Mouse (Mus musculus) myocyte (in vitro differentiated cells): ENCODE results near the gene Olfr832. TPM values are rescaled to one million over a fixed set of nuclear protein-coding genes. Genes with fewer than 3 reads are reported as not detected.
"Not testable (repeated sequence)": the region's sequence is repeated elsewhere in the genome, so short reads cannot be mapped to it uniquely, and the experiment has no call there.

Experiments
- H3K27me3 ChIP-seq: one replicate; pipeline ENCODE4 v1.6.1; 2011; ENCODE audit not compliant: control insufficient read depth, insufficient read depth, insufficient read length
- H3K36me3 ChIP-seq: one replicate; pipeline ENCODE4 v1.6.1; 2011; ENCODE audit not compliant: control insufficient read depth, insufficient read depth
- H3K4me2 ChIP-seq: one replicate; pipeline ENCODE4 v1.6.1; 2011; ENCODE audit warnings: low read depth, control low read depth
- H3K4me3 ChIP-seq: one replicate; pipeline ENCODE4 v1.5.1; 2011; ENCODE audit warnings: mild to moderate bottlenecking, control low read depth, moderate library complexity
- H3K79me2 ChIP-seq: one replicate; pipeline ENCODE4 v1.6.1; 2011; ENCODE audit not compliant: control insufficient read depth, insufficient read depth
- H3ac ChIP-seq: one replicate; pipeline ENCODE4 v1.6.1; 2011; ENCODE audit not compliant: control insufficient read depth, insufficient read length
- CEBPB ChIP-seq: IDR thresholded peaks from 2 replicates; pipeline ENCODE4 v1.6.1; 2011; ENCODE audit warnings: mild to moderate bottlenecking, moderate library complexity; ENCODE audit not compliant: poor library complexity, insufficient read depth, severe bottlenecking
- MAX ChIP-seq: IDR thresholded peaks from one replicate; pipeline ENCODE4 v1.6.1; 2011; ENCODE audit warnings: low read depth, mild to moderate bottlenecking, control low read depth
- MYOG ChIP-seq, 3 experiments: IDR thresholded peaks; one replicate each; pipeline ENCODE4 v1.6.1; 2011; ENCODE audit warnings: control low read depth in 2 of 3, low read depth in 2 of 3, mild to moderate bottlenecking in 2 of 3; ENCODE audit not compliant: insufficient read length in 2 of 3, control insufficient read depth in 1 of 3, insufficient read depth in 1 of 3
- POLR2A ChIP-seq: IDR thresholded peaks from one replicate; pipeline ENCODE4 v1.6.1; 2011; ENCODE audit warnings: low read depth, mild to moderate bottlenecking, control low read depth, moderate library complexity; ENCODE audit not compliant: insufficient read length
- SRF ChIP-seq: IDR thresholded peaks from one replicate; pipeline ENCODE4 v1.6.1; 2011; ENCODE audit warnings: low read depth; ENCODE audit not compliant: control insufficient read depth, insufficient read length
- USF1 ChIP-seq: IDR thresholded peaks from one replicate; pipeline ENCODE4 v1.6.1; 2011; ENCODE audit warnings: low read depth, mild to moderate bottlenecking, control low read depth, moderate library complexity
- polyA plus RNA-seq: library from polyadenylated mRNA; unstranded; fragments of >200 nt; fragmentation: generic; extraction: Trizol; gene quantifications from one replicate; pipeline ENCODE4 v1.2.1, GENCODE M21; 2012; ENCODE audit warnings: missing spikeins

Olfr832 gene
- not detected for polyA plus RNA-seq

GRCm38 (mm10) chr9:18936822-18937221, at the start of gene Olfr832:
Gene Olfr832, plus strand, starts transcription at chr9:18937122.
- H3K79me2 ChIP-seq, H3K4me3 ChIP-seq, H3K36me3 ChIP-seq, H3ac ChIP-seq, H3K27me3 ChIP-seq, H3K4me2 ChIP-seq: not testable (repeated sequence)

DNA sequence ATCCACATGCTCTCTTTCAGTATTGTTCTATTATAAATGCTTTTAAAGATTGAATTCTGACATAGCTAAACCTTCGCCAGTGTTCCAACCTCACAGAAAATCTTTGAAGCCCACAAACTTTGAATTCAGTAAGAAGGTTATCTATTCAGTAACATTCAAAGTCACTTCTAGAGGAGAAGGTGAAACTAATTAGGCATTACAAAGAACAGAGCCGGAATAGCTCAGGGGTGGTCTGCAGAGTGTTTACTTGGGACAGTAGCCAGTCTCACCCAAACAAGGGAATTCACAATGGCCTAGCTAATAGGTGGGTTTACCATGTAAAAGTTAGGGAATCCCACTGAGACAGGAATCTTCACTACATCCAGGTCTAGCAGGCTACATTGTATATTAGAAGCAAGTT, 29.2 kb upstream of the Olfr832 start:
- H3K27me3 ChIP-seq, H3K36me3 ChIP-seq, H3K79me2 ChIP-seq, H3K4me3 ChIP-seq, H3ac ChIP-seq, H3K4me2 ChIP-seq: not testable (repeated sequence)

DNA sequence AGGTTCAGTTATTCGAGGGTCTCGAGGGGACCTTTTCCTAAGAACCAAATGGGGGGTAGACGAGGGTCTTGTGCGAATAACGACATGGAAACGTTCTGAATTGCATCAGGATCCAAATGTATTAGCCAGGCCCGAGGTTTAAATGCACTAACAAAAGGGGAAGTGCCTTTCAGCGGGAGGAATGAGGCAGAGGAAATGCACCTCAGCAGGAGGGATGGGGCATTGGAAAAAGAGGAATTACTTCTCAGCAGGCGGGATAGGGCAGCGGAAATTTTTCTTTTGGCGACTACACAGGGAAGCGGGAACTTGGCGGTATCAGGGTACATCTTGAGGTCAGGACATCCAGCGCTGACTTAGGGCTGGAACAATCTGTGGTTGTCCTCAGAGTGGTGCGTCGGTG, 9.0 kb upstream of the Olfr832 start:
- H3K36me3 ChIP-seq, H3ac ChIP-seq, H3K4me3 ChIP-seq, H3K27me3 ChIP-seq, H3K79me2 ChIP-seq: not testable (repeated sequence)
- peak overlapping the region; percentile 61 for H3K4me2 ChIP-seq

GRCm38 (mm10) chr9:18962021-18962420, 25.1 kb downstream of the Olfr832 start:
- no peak for TF ChIP-seq USF1
- TF ChIP-seq MAX = no peak
- TF ChIP-seq CEBPB = no peak
- Histone ChIP-seq H3ac (no peak overlapping the region), H3K4me3 (no peak overlapping the region), H3K79me2 (no peaks in the 10 kb centered on the region), H3K27me3 (no peaks in the 10 kb centered on the region), H3K4me2 (no peak overlapping the region), H3K36me3 (no peaks in the 10 kb centered on the region)

DNA sequence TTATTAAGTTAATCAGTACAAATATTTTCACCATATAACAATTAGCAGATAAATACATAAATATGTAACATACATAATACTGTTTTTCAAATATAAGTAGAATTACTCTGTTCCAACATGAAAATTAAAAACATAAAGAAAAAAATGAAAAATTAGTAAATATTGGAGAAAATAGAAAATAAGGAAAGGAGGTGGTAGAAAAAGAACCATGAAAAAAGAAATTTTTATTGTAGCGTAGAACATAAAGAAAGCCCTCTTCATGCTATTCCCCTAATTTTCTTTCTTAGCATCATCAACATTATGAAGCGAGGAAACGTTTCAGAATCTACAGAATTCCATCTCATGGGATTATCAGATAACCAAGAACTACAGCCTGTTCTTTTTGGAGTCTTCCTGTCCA, 50.8 kb downstream of the Olfr832 start, which contains the start of gene Olfr834:
TSS of gene Olfr834 (plus strand) at position 301 of the 400 bp plus-strand sequence.
- no peak within 1 kb of the TSS for H3ac ChIP-seq
- H3K4me2 ChIP-seq = no peak within 1 kb of the TSS
- H3K4me3 ChIP-seq = no peak within 1 kb of the TSS
- no peaks in the 10 kb centered on the region for H3K36me3 ChIP-seq
- no peaks in the 10 kb centered on the region for H3K79me2 ChIP-seq
- no peaks in the 10 kb centered on the region for H3K27me3 ChIP-seq
- TF ChIP-seq MAX = no peak
- TF ChIP-seq USF1 = no peak
- no peak for TF ChIP-seq MYOG (IDR thresholded peaks at IDR 0.05; ENCODE audit: control insufficient read depth in 1 of 3, insufficient read depth in 1 of 3, insufficient read length in 2 of 3, low read depth in 2 of 3)
- no peak for TF ChIP-seq POLR2A
- TF ChIP-seq SRF = no peak
- TF ChIP-seq CEBPB = no peak

Other genes starting within 250 kb of the Olfr832 start
- gene Olfr24, start 173.1 kb upstream of the Olfr832 start, polyA plus RNA-seq = not detected
- gene Olfr828, start 117.6 kb upstream of the Olfr832 start, polyA plus RNA-seq = not detected
- not detected for gene Olfr829, start 82.2 kb upstream of the Olfr832 start, polyA plus RNA-seq
- gene Olfr830, start 62.4 kb upstream of the Olfr832 start, polyA plus RNA-seq = not detected
- not detected for gene Olfr834, start 50.9 kb downstream of the Olfr832 start, polyA plus RNA-seq
- not detected for gene Olfr835, start 95.6 kb downstream of the Olfr832 start, polyA plus RNA-seq
- gene Olfr836, start 183.3 kb downstream of the Olfr832 start, polyA plus RNA-seq = not detected
- not detected for gene Olfr837, start 199.2 kb downstream of the Olfr832 start, polyA plus RNA-seq
- gene Olfr839-ps1, start 240.2 kb downstream of the Olfr832 start, polyA plus RNA-seq = not detected